In the genomic region with DNA sequence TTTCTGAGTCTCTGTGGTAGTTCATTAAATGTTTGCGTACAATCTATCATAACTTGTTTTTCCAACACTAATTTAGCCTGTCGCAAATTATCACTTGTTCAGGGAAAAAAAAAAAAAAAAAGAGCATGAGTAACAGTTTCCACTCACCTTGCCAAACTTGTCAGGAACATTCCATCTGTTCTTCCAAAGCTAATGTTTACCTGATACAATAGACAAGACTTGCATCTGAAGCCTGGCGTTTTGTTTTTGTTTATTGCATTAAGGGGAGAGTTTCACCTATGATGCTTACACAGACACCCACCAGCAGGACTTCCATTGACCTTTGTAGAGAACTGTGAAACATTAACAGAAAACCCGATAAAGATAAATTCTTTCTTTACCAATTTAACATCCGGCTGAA, we compare ENCODE assay signal across 31 mouse cellular contexts.
"Had no signal": no experiment of that assay in that cellular context is flagged by ENCODE, and none has a peak within 500 bp of the region (broad histone marks: within the 10 kb centered on the region; RNA-seq: fewer than 3 reads in every experiment).

No protein-coding gene starts in this region.

- H3K9me3 ChIP-seq: limb, embryonic 10.5 days; limb, embryonic 12.5 days; limb, embryonic 13.5 days; limb, embryonic 15.5 days; liver, embryonic 12.5 days; liver, embryonic 13.5 days; liver, embryonic 15.5 days; lung, embryonic 15.5 days; midbrain, embryonic 10.5 days; midbrain, embryonic 12.5 days; midbrain, embryonic 13.5 days; midbrain, embryonic 15.5 days; neural tube, embryonic 12.5 days had no signal

- DNase-seq: left cerebral cortex, postnatal 4 days; liver; liver, embryonic 13.5 days; liver, postnatal 0 days; lung, adult 18-20 months; lung, adult 2 months; lung, embryonic 14.5 days; lung, postnatal 10 days; lung, postnatal 14 days; lung, postnatal 36 days; lung, postnatal 4 days; midbrain, embryonic 14.5 days had no signal

- H3K27me3 ChIP-seq: limb, embryonic 12.5 days; limb, embryonic 13.5 days; limb, embryonic 15.5 days; liver, embryonic 12.5 days; liver, embryonic 13.5 days; liver, embryonic 15.5 days; lung, embryonic 15.5 days; megakaryocyte, embryonic 14.5 days; midbrain, embryonic 12.5 days; midbrain, embryonic 13.5 days; midbrain, embryonic 15.5 days; neural tube, embryonic 12.5 days had no signal

- H3K4me1 ChIP-seq: limb, embryonic 10.5 days; liver, embryonic 12.5 days; liver, embryonic 13.5 days; liver, embryonic 15.5 days; lung, embryonic 15.5 days; megakaryocyte, embryonic 14.5 days; midbrain, embryonic 10.5 days; midbrain, embryonic 12.5 days; midbrain, embryonic 13.5 days; midbrain, embryonic 15.5 days; neural tube, embryonic 12.5 days had no signal

- H3K4me3 ChIP-seq: limb, embryonic 10.5 days; limb, embryonic 12.5 days; limb, embryonic 13.5 days; limb, embryonic 15.5 days; liver, embryonic 12.5 days; liver, embryonic 13.5 days; liver, embryonic 15.5 days; lung, embryonic 15.5 days; megakaryocyte, embryonic 14.5 days; midbrain, embryonic 10.5 days; midbrain, embryonic 12.5 days; midbrain, embryonic 13.5 days; midbrain, embryonic 15.5 days; myocyte; neural tube, embryonic 12.5 days had no signal

- H3K4me2 ChIP-seq: limb, embryonic 12.5 days; limb, embryonic 13.5 days; limb, embryonic 15.5 days; liver, embryonic 12.5 days; liver, embryonic 13.5 days; liver, embryonic 15.5 days; lung, embryonic 14.5 days; lung, embryonic 15.5 days; midbrain, embryonic 11.5 days; midbrain, embryonic 12.5 days; midbrain, embryonic 13.5 days; midbrain, embryonic 15.5 days; neural tube, embryonic 12.5 days had no signal

- H3K36me3 ChIP-seq: limb, embryonic 10.5 days; limb, embryonic 12.5 days; limb, embryonic 13.5 days; limb, embryonic 15.5 days; liver, embryonic 12.5 days; liver, embryonic 13.5 days; liver, embryonic 15.5 days; lung, embryonic 15.5 days; midbrain, embryonic 10.5 days; midbrain, embryonic 12.5 days; midbrain, embryonic 13.5 days; midbrain, embryonic 15.5 days; neural tube, embryonic 12.5 days had no signal

- ATAC-seq: liver, embryonic 12.5 days; liver, postnatal 0 days; lung, postnatal 0 days; midbrain, embryonic 13.5 days; midbrain, embryonic 15.5 days; midbrain, embryonic 16.5 days had no signal

- H3K9ac ChIP-seq: limb, embryonic 12.5 days; limb, embryonic 13.5 days; limb, embryonic 15.5 days; liver, embryonic 12.5 days; liver, embryonic 13.5 days; liver, embryonic 14.5 days; liver, embryonic 15.5 days; liver, postnatal 0 days; lung, embryonic 14.5 days; lung, embryonic 15.5 days; midbrain, embryonic 12.5 days; midbrain, embryonic 13.5 days; midbrain, embryonic 15.5 days; neural tube, embryonic 12.5 days had no signal

- H3K27ac ChIP-seq: limb, embryonic 10.5 days; limb, embryonic 12.5 days; limb, embryonic 13.5 days; limb, embryonic 15.5 days; liver, embryonic 12.5 days; liver, embryonic 13.5 days; liver, embryonic 14.5 days; liver, embryonic 15.5 days; lung, embryonic 15.5 days; macrophage; midbrain, embryonic 10.5 days; midbrain, embryonic 12.5 days; midbrain, embryonic 13.5 days; midbrain, embryonic 15.5 days; neural tube, embryonic 12.5 days had no signal
